Mouse (Mus musculus): ENCODE measurements around the gene Ccnd3.

DNA sequence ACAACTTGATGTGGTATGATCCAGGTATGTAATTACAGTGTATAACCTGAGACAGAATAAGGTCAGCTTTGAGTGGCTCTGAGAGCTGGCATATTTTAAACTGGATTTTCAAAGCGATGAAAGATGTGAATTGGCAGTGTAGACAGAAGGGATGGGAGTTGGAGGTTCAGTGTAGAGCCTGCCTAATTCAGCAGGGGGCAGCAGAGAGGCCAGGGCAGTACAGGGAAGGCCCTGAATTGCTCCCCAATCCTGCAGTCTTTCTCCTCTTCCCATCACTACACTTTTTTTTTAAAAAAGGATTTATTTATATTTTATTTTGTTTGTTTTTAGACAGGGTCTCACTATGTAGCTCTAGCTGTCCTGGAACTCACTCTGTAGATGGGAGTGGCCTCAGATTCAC is 109.2 kb downstream of the Ccnd3 start:
- TF ChIP-seq CTCF (IDR thresholded peaks at IDR 0.05; ENCODE audit: low read depth, low read length) (peak; percentile 46), POLR2A (IDR thresholded peaks at IDR 0.05; ENCODE audit: borderline replicate concordance, low read depth, low read length) (no peak)
